Mouse (Mus musculus) kidney, embryonic 16.5 days (tissue): ENCODE results near the gene Mpzl2. TPM values are rescaled to one million over a fixed set of nuclear protein-coding genes. Genes with fewer than 3 reads are reported as not detected.

Experiments
- ATAC-seq: fragments of 200-750 bp; cut with Nextera tagmentation; 2 replicates; pipeline ENCODE4 v1.8.0; 2017; ENCODE audit warnings: moderate TSS enrichment; ENCODE audit not compliant: low FRiP score, low TSS enrichment
- H3K27ac ChIP-seq: fragments of 300-500 bp; sonication (generic); 2 replicates; pipeline ENCODE4 v1.5.1; 2014; ENCODE audit warnings: low read length
- H3K27me3 ChIP-seq: fragments of 300-500 bp; sonication (generic); 2 replicates; pipeline ENCODE4 v1.6.1; 2014; ENCODE audit warnings: low read length, control low read depth, mixed read lengths; ENCODE audit not compliant: insufficient read depth
- H3K36me3 ChIP-seq: fragments of 300-500 bp; sonication (generic); 2 replicates; pipeline ENCODE4 v1.6.1; 2014; ENCODE audit warnings: low read length, control low read depth, mixed read lengths; ENCODE audit not compliant: insufficient read depth
- H3K4me1 ChIP-seq: fragments of 300-500 bp; sonication (generic); 2 replicates; pipeline ENCODE4 v1.6.1; 2014; ENCODE audit warnings: low read length, control low read depth, mixed read lengths; ENCODE audit not compliant: insufficient read depth
- H3K4me2 ChIP-seq: fragments of 300-500 bp; sonication (generic); replicated peaks from 2 replicates; pipeline ENCODE4 v1.6.1; 2014; ENCODE audit warnings: low read depth, low read length
- H3K4me3 ChIP-seq: fragments of 300-500 bp; sonication (generic); 2 replicates; pipeline ENCODE4 v1.5.1; 2014; ENCODE audit warnings: mild to moderate bottlenecking, low read length
- H3K9ac ChIP-seq: fragments of 300-500 bp; sonication (generic); replicated peaks from 2 replicates; pipeline ENCODE4 v1.6.1; 2014; ENCODE audit warnings: low read length
- H3K9me3 ChIP-seq: fragments of 300-500 bp; sonication (generic); 2 replicates; pipeline ENCODE4 v1.6.1; 2016; ENCODE audit warnings: low read length, control low read depth
- WGBS: fragments of 180-500 bp; shearing (Covaris S2); extraction: QIAGEN DNeasy Blood & Tissue Kit; methylation state at CpG from one replicate; pipeline ENCODE4 v1.1.7; 2014; 5-methylcytosine and 5-hydroxymethylcytosine counted together
- polyA plus RNA-seq: library from polyadenylated mRNA; unstranded; fragments of >200 nt; fragmentation: Nextera tagmentation; extraction: Ambion mirVana; gene quantifications from 2 replicates; pipeline ENCODE4 v1.2.1, GENCODE M21; 2015

Gene Mpzl2
- polyA plus RNA-seq, 1 experiment from 2014 or later = 20.3 TPM

- Histone ChIP-seq H3K4me1 (no peaks in the 10 kb centered on the region), H3K9ac (no peak overlapping the region), H3K27ac (no peak overlapping the region), H3K36me3 (no peaks in the 10 kb centered on the region), H3K4me3 (no peak overlapping the region), H3K4me2 (no peak overlapping the region), H3K9me3 (no peaks in the 10 kb centered on the region), H3K27me3 (no peaks in the 10 kb centered on the region)
- ATAC-seq = no peak
- WGBS = 78% methylated on average over 4 of the region's 4 CpGs
Measured at GRCm38 (mm10) chr9:45008342-45008741, 31.3 kb upstream of the Mpzl2 start.

- Histone ChIP-seq H3K27ac (no peak within 1 kb of the TSS), H3K36me3 (no peaks in the 10 kb centered on the region), H3K4me2 (no peak within 1 kb of the TSS), H3K4me3 (no peak within 1 kb of the TSS), H3K9me3 (no peaks in the 10 kb centered on the region), H3K9ac (no peak within 1 kb of the TSS), H3K4me1 (no peaks in the 10 kb centered on the region), H3K27me3 (no peaks in the 10 kb centered on the region)
- ATAC-seq = no peak
- WGBS = 84% methylated on average over 19 of the region's 19 CpGs
Measured at GRCm38 (mm10) chr9:45009180-45010078, 30.2 kb upstream of the Mpzl2 start, which contains the start of gene Cd3e. TSS of gene Cd3e (minus strand) at chr9:45009627.

GRCm38 (mm10) chr9:45010461-45010860 lies 29.1 kb upstream of the Mpzl2 start:
- no peaks in the 10 kb centered on the region for H3K36me3 ChIP-seq
- 69% methylated on average over 4 of the region's 4 CpGs for WGBS
- no peaks in the 10 kb centered on the region for H3K27me3 ChIP-seq
- H3K27ac ChIP-seq = no peak overlapping the region
- no peak overlapping the region for H3K4me3 ChIP-seq
- no peak for ATAC-seq
- H3K9me3 ChIP-seq = no peaks in the 10 kb centered on the region
- no peak overlapping the region for H3K9ac ChIP-seq
- H3K4me2 ChIP-seq = no peak overlapping the region
- H3K4me1 ChIP-seq = no peaks in the 10 kb centered on the region

- no peak overlapping the region for H3K4me2 ChIP-seq
- no peak overlapping the region for H3K27ac ChIP-seq
- no peak for ATAC-seq
- no peaks in the 10 kb centered on the region for H3K4me1 ChIP-seq
- H3K9ac ChIP-seq = no peak overlapping the region
- H3K27me3 ChIP-seq = no peaks in the 10 kb centered on the region
- no peak overlapping the region for H3K4me3 ChIP-seq
- 39% methylated on average over 6 of the region's 6 CpGs for WGBS
- H3K36me3 ChIP-seq = no peaks in the 10 kb centered on the region
- no peaks in the 10 kb centered on the region for H3K9me3 ChIP-seq
Measured at GRCm38 (mm10) chr9:45011291-45011690, 28.3 kb upstream of the Mpzl2 start.

GRCm38 (mm10) chr9:45014879-45015278 lies 24.7 kb upstream of the Mpzl2 start:
- no peak overlapping the region for H3K27ac ChIP-seq
- no peak overlapping the region for H3K4me3 ChIP-seq
- no peak overlapping the region for H3K4me2 ChIP-seq
- no peaks in the 10 kb centered on the region for H3K4me1 ChIP-seq
- no peaks in the 10 kb centered on the region for H3K27me3 ChIP-seq
- ATAC-seq = no peak
- H3K36me3 ChIP-seq = no peaks in the 10 kb centered on the region
- WGBS = 47% methylated on average over 2 of the region's 2 CpGs
- no peak overlapping the region for H3K9ac ChIP-seq
- H3K9me3 ChIP-seq = no peaks in the 10 kb centered on the region

GRCm38 (mm10) chr9:45015841-45016240 lies 23.8 kb upstream of the Mpzl2 start:
- H3K4me1 ChIP-seq = no peaks in the 10 kb centered on the region
- H3K4me2 ChIP-seq = no peak overlapping the region
- no peak overlapping the region for H3K9ac ChIP-seq
- no peak overlapping the region for H3K27ac ChIP-seq
- H3K27me3 ChIP-seq = no peaks in the 10 kb centered on the region
- H3K4me3 ChIP-seq = no peak overlapping the region
- H3K9me3 ChIP-seq = no peaks in the 10 kb centered on the region
- ATAC-seq = no peak
- H3K36me3 ChIP-seq = no peaks in the 10 kb centered on the region
- WGBS = 42% methylated on average over 3 of the region's 3 CpGs

GRCm38 (mm10) chr9:45018031-45018430 lies 21.6 kb upstream of the Mpzl2 start:
- no peaks in the 10 kb centered on the region for H3K4me1 ChIP-seq
- no peak for ATAC-seq
- 73% methylated on average over 11 of the region's 11 CpGs for WGBS
- H3K27me3 ChIP-seq = no peaks in the 10 kb centered on the region
- H3K36me3 ChIP-seq = no peaks in the 10 kb centered on the region
- no peaks in the 10 kb centered on the region for H3K9me3 ChIP-seq
- H3K4me3 ChIP-seq = no peak overlapping the region
- H3K9ac ChIP-seq = no peak overlapping the region
- H3K4me2 ChIP-seq = no peak overlapping the region
- H3K27ac ChIP-seq = no peak overlapping the region

GRCm38 (mm10) chr9:45022800-45023199 lies 16.8 kb upstream of the Mpzl2 start:
- WGBS = 12% methylated on average over 3 of the region's 3 CpGs

GRCm38 (mm10) chr9:45023638-45024037 lies 16.0 kb upstream of the Mpzl2 start:
- WGBS = 57% methylated on average over 3 of the region's 3 CpGs
- Histone ChIP-seq H3K27me3 (no peaks in the 10 kb centered on the region), H3K9me3 (no peaks in the 10 kb centered on the region), H3K4me3 (no peak overlapping the region), H3K4me2 (no peak overlapping the region), H3K36me3 (no peaks in the 10 kb centered on the region), H3K27ac (no peak overlapping the region), H3K9ac (no peak overlapping the region), H3K4me1 (no peaks in the 10 kb centered on the region)
- ATAC-seq = no peak

More at GRCm38 (mm10) chr9:45022800-45023199, 16.8 kb upstream of the Mpzl2 start:
- no peak overlapping the region for H3K4me3 ChIP-seq
- no peaks in the 10 kb centered on the region for H3K36me3 ChIP-seq
- no peaks in the 10 kb centered on the region for H3K27me3 ChIP-seq
- no peak overlapping the region for H3K9ac ChIP-seq
- H3K9me3 ChIP-seq = no peaks in the 10 kb centered on the region
- ATAC-seq = no peak
- no peak overlapping the region for H3K27ac ChIP-seq
- H3K4me2 ChIP-seq = no peak overlapping the region
- H3K4me1 ChIP-seq = no peaks in the 10 kb centered on the region

GRCm38 (mm10) chr9:45024187-45024586 lies 15.4 kb upstream of the Mpzl2 start:
- 86% methylated on average over 2 of the region's 2 CpGs for WGBS
- Histone ChIP-seq H3K4me3 (no peak overlapping the region), H3K4me1 (0 out of 2 replicates have a peak, but pooled peaks cover 1% of the 10 kb centered on the region), H3K9me3 (no peaks in the 10 kb centered on the region), H3K9ac (no peak overlapping the region), H3K4me2 (no peak overlapping the region), H3K36me3 (no peaks in the 10 kb centered on the region), H3K27me3 (no peaks in the 10 kb centered on the region), H3K27ac (no peak overlapping the region)
- no peak for ATAC-seq
